Mouse (Mus musculus) duodenum, adult 2 months (tissue): ENCODE measurements around the gene Serpinf2. TPM values are rescaled to one million over a fixed set of nuclear protein-coding genes. Genes with fewer than 3 reads are reported as not detected.

Experiments used
- polyA plus RNA-seq: library from polyadenylated mRNA; depleted of rRNA; stranded (reverse); fragments of >200 nt; gene quantifications from 2 replicates; pipeline ENCODE4 v1.2.3, GENCODE M21; 2012; ENCODE audit warnings: low replicate concordance; rRNA removed

The Serpinf2 gene
- 3.2 and 3.3 TPM in 2 replicates for polyA plus RNA-seq

DNA sequence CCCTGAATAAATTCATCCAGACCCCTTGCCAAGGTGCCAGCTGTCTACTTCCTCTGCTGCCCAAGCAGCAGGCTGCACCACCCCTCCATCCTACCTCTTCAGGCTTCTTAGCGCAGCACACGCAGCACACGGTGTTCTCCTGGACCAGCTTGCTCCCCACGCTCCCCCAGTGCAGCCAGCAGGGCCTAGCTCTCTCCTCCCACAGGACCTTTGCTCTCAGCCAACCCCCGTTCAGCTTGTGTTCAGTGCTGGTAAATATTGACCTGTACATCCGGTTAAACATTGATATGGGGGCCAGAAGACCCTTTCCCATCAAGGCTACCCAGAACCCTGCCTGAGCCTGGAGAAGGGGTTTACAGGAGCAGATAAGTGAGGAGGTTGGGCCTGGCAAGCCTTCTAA lies at the start of gene Serpinf2:
TSS of gene Serpinf2 (minus strand) at position 229 of the 400 bp plus-strand sequence.

GRCm38 (mm10) chr11:75486601-75487285 lies 47.4 kb upstream of the Serpinf2 start, which contains the start of gene Prpf8:
Gene Prpf8 (plus strand): TSS chr11:75486816.

DNA sequence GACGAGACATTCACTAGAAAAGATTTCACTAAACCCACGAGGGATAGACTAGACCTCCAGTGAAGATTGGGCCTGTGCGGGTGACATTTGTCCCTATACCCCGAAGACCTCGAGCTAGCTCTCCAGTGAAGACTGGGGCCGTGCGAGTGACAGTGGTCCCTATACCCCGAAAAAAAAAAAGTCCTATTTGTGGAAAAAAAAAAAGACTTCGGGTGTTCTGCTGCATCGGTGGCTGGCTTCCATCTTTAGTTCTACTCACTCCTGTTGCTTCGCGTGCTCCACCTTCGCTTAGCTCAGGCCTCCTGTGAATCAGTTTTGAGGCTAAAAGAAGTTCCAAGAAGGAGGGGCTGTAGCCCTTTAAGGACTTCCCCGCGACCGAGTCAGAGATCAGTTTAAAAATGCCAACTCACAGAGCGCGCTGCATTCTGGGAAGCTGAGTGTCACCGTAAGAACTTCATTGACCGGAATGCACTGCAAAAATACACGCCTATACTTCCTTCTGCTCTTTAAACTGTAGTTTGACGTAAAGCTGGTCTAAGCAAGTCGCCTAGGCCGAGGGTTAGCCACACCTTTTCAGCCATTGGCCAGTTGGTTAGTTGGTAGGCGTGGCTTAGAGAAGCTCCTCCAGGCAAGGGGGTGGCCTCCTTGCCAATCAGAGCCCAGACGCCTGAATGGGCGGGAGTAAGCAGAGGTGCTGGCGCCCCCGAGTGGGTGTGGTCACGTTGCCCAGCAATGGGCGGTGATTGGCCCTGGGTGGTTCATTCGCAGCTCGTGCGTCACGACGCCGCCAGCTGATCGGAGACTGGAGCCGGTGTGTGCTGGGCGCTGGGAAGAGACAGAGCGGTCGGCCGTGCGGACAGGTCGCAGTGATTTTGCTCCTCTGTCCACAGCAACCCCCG lies 21.7 kb upstream of the Serpinf2 start, which contains the start of gene Tlcd2:
TSS of gene Tlcd2 (plus strand) at position 872 of the 899 bp plus-strand sequence.

DNA sequence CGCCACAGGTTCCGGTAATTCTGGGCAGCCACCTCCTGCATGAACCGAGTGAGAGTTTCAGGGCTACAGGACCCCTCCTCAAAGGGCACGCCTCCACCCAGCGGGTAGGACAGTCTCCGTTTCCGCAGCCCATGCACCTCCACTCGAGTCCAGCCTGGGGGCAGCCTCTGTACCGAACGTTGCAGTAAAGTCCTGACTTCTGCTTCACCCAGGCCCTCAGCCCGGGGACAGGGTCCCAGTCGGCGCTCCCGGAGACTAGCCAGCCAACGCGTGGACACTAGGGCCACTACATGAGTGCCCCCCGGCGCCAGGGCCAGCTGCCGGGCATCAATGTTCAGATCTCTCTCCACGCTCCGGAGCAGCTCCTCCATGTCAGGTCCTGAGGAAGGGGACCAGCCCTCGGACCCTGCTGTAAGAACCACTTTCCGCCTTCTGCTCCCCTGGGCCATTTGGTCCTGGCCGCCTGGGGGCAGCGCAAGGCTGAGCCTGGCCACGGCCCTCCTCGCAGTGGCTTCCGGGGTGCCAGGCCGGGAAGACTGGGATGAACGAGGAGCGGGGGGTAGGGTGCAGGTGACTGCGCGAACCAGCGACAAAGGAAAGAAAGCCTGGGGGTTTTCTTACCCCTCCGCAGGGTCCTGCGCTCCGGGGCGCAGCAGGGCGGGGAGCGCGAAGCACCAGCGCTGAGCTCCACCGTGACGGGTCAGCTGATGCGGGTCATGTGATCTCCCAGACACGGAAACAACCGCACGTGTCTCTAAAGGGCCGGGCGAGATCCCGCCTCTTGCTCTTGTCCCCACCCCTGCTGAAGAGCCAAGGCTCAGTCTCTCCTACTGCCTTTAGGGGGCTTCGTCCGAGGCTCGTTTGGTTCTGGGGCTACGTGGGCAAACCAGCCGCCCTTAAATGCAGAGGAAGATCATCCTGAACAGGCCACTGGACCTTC lies 14.9 kb upstream of the Serpinf2 start, which contains the start of gene Wdr81:
TSS of gene Wdr81 (minus strand) at position 727 of the 940 bp plus-strand sequence.

GRCm38 (mm10) chr11:75422013-75422792 lies 17.2 kb downstream of the Serpinf2 start, which contains the start of gene Serpinf1:
Gene Serpinf1 (minus strand): TSS chr11:75422701.

Other genes starting within 250 kb of the Serpinf2 start
- gene Dph1, start 248.3 kb downstream of the Serpinf2 start, polyA plus RNA-seq = 16.1 and 25.3 TPM in 2 replicates
- gene Rtn4rl1, start 245.8 kb downstream of the Serpinf2 start, polyA plus RNA-seq = 9.8 and 16.2 TPM in 2 replicates
- gene Rpa1, start 91.3 kb downstream of the Serpinf2 start, polyA plus RNA-seq = 7.4 and 8.7 TPM in 2 replicates
- 0.58 and 2.1 TPM in 2 replicates for gene Smyd4, start 91.2 kb downstream of the Serpinf2 start, polyA plus RNA-seq
- 9.8 and 10.9 TPM in 2 replicates for gene Serpinf1, start 16.9 kb downstream of the Serpinf2 start, polyA plus RNA-seq
- gene Wdr81, start 15.1 kb upstream of the Serpinf2 start, polyA plus RNA-seq = 13.6 and 13.8 TPM in 2 replicates
- gene Tlcd2, start 22.1 kb upstream of the Serpinf2 start, polyA plus RNA-seq = 38.3 and 89.6 TPM in 2 replicates
- 21.5 and 27.7 TPM in 2 replicates for gene Prpf8, start 47.2 kb upstream of the Serpinf2 start, polyA plus RNA-seq
- gene Rilp, start 70.5 kb upstream of the Serpinf2 start, polyA plus RNA-seq = 11.0 and 15.7 TPM in 2 replicates
- gene Scarf1, start 73.9 kb upstream of the Serpinf2 start, polyA plus RNA-seq = 9.0 and 11.0 TPM in 2 replicates
- 163 and 552 TPM in 2 replicates for gene Slc43a2, start 92.1 kb upstream of the Serpinf2 start, polyA plus RNA-seq
- gene Pitpna, start 148.5 kb upstream of the Serpinf2 start, polyA plus RNA-seq = 143 and 194 TPM in 2 replicates
- 18.2 and 22.7 TPM in 2 replicates for gene Inpp5k, start 191.4 kb upstream of the Serpinf2 start, polyA plus RNA-seq
- gene Myo1c, start 210.9 kb upstream of the Serpinf2 start, polyA plus RNA-seq = 16.5 and 24.2 TPM in 2 replicates
- gene Crk, start 239.7 kb upstream of the Serpinf2 start, polyA plus RNA-seq = 96.3 and 124 TPM in 2 replicates